Mouse (Mus musculus) ovary, postnatal 10 days (tissue): ENCODE results near the gene Pou2af1.

Source experiments
- DNase-seq: peaks from one replicate; pipeline ENCODE4 v3.0.0; 2022; ENCODE audit warnings: low spot score

The Pou2af1 gene

GRCm38 (mm10) chr9:51213023-51213728, at the start of gene Pou2af1:
Pou2af1 (plus strand) TSS chr9:51213708.
- no peak for DNase-seq

- DNase-seq = no peak
Observed at GRCm38 (mm10) chr9:51163989-51164388, 49.5 kb upstream of the Pou2af1 start.

DNA sequence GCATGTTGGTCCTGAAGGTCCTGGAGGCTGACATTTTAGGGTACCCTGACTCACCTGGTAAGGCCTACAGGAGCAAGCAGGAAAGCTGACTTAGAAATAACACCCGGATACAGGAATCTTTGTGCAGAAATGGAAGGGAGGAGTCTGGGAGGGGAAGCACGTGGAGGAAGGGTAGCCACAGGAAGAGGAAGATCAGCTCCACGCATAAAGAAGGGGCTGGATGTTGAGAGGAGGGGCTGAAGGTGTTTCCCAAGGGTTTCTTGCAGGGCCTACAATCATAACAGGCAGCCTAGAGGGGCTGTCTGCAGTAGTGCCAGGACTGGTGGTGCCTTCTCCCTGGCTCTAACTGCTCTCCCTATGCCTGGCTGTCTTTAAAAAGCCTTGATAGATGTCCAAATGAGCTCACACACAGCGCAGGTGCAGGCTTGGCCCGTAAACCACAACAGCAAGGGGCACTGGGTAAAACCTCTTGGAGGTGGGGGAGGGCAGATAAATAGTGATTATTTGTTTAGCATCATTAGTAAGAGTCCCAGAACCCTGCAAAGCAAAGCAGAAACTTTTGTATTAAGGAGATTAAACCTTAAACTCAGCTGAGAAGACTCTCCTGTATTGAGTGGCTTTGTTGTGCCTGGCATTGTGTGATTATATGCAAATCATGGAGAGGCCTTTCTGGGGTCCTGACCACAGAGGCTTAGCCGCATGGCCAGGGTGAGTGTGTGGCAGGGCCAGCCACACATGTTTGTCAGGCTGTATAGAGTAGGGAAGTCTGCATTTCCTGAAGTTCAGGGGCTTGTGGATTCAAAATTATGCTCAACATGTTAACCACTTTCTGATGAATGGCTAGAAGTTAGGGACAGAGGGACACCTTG, 48.0 kb upstream of the Pou2af1 start, which contains the start of gene Gm32742:
Gene Gm32742 (minus strand): TSS at position 206 of the 869 bp plus-strand sequence.
- DNase-seq = no peak

GRCm38 (mm10) chr9:51167954-51168353, 45.6 kb upstream of the Pou2af1 start:
- DNase-seq = no peak

- no peak for DNase-seq
Observed at GRCm38 (mm10) chr9:51168698-51169097, 44.8 kb upstream of the Pou2af1 start.

DNA sequence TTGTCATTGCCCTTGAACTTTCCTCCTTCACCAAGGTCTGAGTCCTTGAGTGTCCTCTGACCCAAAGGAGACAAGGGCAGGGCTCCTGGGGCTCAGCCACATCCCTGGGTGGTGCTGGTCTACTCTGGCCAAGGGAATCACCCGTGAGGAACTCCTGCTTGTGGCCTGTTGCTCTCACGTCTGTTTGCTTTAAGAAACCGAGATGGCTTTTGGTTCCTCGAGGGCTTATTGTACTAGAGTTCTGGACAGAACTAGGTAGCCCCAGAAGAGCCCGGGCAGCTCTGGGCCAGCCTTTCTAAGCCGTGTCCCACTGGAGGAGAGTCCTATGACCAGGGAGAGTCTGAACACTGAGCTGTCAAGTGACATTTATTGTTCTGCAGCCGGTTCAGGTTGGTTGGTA, 44.4 kb upstream of the Pou2af1 start:
- DNase-seq = no peak

GRCm38 (mm10) chr9:51170298-51170697, 43.2 kb upstream of the Pou2af1 start:
- no peak for DNase-seq

DNA sequence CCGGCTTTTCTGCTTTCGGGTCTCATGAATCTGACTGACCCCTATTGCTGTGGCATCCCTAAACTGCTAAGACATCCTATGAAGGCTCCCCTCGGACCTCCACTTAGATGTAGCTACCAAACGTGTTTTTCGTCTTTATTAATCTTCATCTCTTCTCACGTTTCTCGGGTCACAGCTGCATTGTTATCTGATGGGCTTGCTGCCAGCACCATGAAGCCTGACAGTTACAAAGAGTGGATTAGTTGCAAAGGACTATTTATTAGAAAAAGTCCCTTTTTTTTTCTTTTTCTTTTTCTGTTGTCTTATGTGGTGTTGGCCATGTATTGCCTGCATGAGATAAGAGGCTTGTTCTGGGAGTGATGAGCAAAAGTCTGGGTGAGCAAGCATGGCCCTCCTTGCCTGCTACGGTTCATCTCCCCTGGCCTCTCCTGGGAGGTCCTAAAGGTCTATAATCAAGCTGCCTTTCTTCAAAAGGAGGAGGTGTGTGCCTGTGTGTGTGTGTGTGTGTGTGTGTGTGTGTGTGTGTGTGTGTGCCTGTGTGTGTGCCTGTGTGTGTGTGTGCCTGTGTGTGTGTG, 38.5 kb upstream of the Pou2af1 start:
- no peak for DNase-seq

- no peak for DNase-seq
Observed at GRCm38 (mm10) chr9:51175722-51176121, 37.8 kb upstream of the Pou2af1 start.

- no peak for DNase-seq
Observed at GRCm38 (mm10) chr9:51178297-51178696, 35.2 kb upstream of the Pou2af1 start.

- no peak for DNase-seq
Observed at GRCm38 (mm10) chr9:51180621-51181020, 32.9 kb upstream of the Pou2af1 start.

- no peak for DNase-seq
Observed at GRCm38 (mm10) chr9:51182716-51183710, 30.5 kb upstream of the Pou2af1 start.

- DNase-seq = no peak
Observed at GRCm38 (mm10) chr9:51185386-51185785, 28.1 kb upstream of the Pou2af1 start.

DNA sequence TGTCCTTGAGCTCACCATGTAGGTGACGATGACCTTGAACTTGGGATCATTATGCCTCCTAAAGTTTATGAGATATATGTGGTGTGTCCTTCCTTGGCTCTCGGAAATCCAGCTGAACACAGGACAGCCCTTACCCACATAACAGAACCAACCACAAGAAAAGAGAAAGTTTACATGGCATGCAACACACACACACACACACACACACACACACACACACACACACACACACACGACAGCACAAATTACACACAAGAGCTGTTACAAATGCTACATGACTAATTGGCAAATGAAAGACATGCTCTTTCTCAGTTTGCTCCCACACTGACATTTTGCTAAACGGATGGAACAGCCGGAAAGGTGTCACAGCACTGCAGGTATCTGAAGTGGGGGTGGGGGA, 27.6 kb upstream of the Pou2af1 start:
- DNase-seq = no peak

DNA sequence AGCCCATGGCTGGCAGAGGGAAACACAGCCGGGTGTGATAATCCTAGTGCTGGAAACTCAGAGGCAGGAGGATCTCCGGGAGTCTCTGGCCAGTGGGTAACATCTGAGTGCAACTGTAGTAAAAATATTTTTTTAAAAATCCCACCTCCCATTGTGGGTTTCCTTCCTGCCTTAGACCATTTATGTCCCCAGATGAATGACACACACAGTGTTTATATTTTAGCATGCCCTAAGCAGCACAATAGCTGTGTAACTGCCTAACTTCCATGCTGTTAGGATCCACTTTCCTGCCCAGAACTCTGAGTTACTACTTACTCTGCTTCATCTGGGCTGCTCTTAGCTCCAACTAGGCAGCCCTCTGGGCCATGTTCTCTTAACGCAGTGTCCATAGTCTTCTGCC, 22.9 kb upstream of the Pou2af1 start:
- no peak for DNase-seq

GRCm38 (mm10) chr9:51194790-51195189, 18.7 kb upstream of the Pou2af1 start:
- DNase-seq = no peak

DNA sequence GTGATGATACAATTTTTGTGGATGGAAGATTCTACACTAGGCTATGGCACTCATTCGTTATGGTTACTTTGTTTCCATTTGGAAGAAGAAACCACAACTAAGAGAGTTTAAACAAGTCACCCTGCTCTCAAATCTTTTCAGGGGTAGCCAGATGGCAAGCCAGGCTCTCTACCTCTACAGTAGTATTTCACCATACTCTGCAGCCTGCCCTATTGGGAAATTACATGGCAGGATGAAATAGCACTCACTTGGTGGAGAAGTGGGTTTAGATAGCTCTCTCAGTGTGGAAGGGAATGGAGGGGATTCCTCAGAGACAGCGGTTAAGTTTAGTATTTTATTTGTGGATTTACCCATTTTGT, 4.6 kb upstream of the Pou2af1 start:
- DNase-seq = no peak

GRCm38 (mm10) chr9:51211191-51211590, 2.3 kb upstream of the Pou2af1 start:
- no peak for DNase-seq

DNA sequence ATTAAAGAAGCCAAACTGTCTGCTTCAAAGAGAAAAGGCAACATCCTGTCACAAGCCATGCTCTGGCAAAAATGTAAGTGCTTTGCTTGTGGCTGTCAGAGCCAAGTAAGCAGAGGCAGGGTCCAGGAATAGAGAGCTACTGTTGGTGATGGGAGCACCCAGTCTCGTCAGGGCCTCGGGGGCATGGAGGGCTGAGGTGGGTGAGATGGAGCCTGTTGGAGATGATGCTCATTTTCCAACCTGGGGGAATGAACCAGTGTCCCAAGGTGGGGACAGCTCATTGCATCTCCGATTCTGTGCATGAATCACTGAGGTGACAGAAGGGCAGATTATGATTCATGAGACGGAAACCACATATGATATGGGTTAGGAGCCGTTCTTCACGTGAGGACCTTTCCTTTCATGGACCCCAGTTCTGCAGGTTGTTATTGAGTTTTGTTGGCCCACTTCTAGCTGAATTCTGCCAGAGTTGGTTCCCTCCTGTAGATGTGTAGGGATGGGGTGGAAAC, 275 bp downstream of the Pou2af1 start:
- DNase-seq = no peak

GRCm38 (mm10) chr9:51215311-51215710, 1.8 kb downstream of the Pou2af1 start:
- no peak for DNase-seq

DNA sequence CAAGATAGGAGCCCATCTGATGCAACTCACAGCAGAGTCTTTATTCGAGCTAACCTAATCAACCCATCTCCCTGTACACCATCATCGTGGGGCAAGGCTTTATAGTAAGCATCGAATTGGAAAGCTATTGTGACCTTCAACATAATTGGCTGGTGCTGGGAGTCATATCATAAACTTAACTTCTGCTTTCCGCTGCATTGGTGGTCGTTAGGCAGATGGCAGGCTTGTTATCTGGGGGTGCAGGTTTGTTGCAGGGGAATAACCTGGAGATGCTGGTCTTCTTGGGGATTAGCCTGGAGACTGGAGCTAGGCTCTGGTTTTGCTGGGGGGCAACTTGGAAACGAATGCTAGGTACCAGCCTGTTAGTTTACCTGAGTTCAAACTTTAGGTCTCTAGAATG, 2.4 kb downstream of the Pou2af1 start:
- no peak for DNase-seq
